Mouse (Mus musculus): Measurements from ENCODE around the gene Serpini1. TPM values are rescaled to one million over a fixed set of nuclear protein-coding genes. Genes with fewer than 3 reads are reported as not detected.
"Not testable (repeated sequence)": the region's sequence is repeated elsewhere in the genome, so short reads cannot be mapped to it uniquely, and the experiment has no call there.

Gene Serpini1
- polyA plus RNA-seq, 1 experiment from 2014 or later = 9.5 TPM

DNA sequence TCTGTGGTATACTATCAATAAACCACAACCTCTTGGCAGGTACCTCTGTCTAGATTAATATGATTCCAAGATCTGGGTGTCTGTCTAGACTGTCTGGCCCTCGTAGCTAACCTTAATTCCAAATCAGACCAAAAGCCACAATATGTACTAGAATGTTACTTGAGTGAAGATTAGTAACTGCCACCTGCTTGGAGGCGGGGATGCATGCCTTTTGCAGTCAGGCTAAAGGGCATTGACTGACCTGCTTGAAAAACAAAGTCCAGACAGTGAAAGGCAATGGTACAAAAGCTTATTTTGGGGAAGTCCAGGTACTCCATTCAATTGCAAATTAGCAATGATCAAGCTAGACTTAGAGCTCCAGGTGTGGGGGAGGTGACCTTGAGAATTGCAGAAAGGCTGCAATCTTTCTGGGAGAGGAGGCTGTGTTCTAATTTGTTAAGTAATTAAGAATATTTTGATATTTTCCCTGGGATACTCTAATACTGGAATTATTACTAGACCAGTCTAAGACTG, 94.3 kb downstream of the Serpini1 start:
- H3K4me1 ChIP-seq (replicated peaks; ENCODE audit: control insufficient read depth, insufficient read depth, low read length) = no peaks in the 10 kb centered on the region
- TF ChIP-seq CTCF (IDR thresholded peaks at IDR 0.05; ENCODE audit: low read depth) = no peak
- 67% methylated on average over 2 of the region's 2 CpGs for WGBS
- H3K27me3 ChIP-seq (replicated peaks; ENCODE audit: control insufficient read depth, insufficient read depth, low read length) = no peaks in the 10 kb centered on the region
- no peaks in the 10 kb centered on the region for H3K9me3 ChIP-seq (ENCODE audit: control insufficient read depth)
- no peak overlapping the region for H3K9ac ChIP-seq (ENCODE audit: low read depth, low read length)
- H3K4me2 ChIP-seq (replicated peaks; ENCODE audit: low read depth) = no peak overlapping the region
- no peak overlapping the region for H3K4me3 ChIP-seq (ENCODE audit: low read depth, low read length)
- no peak overlapping the region for H3K27ac ChIP-seq (ENCODE audit: low read depth, low read length)
- no peak for ATAC-seq
- no peaks in the 10 kb centered on the region for H3K36me3 ChIP-seq (ENCODE audit: control insufficient read depth, insufficient read depth)

- H3K27ac ChIP-seq (ENCODE audit: low read depth, low read length); H3K4me3 ChIP-seq (ENCODE audit: low read depth, low read length); H3K27me3 ChIP-seq (replicated peaks; ENCODE audit: control insufficient read depth, insufficient read depth, low read length); H3K36me3 ChIP-seq (ENCODE audit: control insufficient read depth, insufficient read depth); H3K9me3 ChIP-seq (ENCODE audit: control insufficient read depth); H3K4me1 ChIP-seq (replicated peaks; ENCODE audit: control insufficient read depth, insufficient read depth, low read length); H3K4me2 ChIP-seq (replicated peaks; ENCODE audit: low read depth); H3K9ac ChIP-seq (ENCODE audit: low read depth, low read length); ATAC-seq: not testable (repeated sequence)
- WGBS = 72% methylated on average over 4 of the region's 4 CpGs
Observed at GRCm38 (mm10) chr3:75653901-75654300, 96.6 kb downstream of the Serpini1 start.

DNA sequence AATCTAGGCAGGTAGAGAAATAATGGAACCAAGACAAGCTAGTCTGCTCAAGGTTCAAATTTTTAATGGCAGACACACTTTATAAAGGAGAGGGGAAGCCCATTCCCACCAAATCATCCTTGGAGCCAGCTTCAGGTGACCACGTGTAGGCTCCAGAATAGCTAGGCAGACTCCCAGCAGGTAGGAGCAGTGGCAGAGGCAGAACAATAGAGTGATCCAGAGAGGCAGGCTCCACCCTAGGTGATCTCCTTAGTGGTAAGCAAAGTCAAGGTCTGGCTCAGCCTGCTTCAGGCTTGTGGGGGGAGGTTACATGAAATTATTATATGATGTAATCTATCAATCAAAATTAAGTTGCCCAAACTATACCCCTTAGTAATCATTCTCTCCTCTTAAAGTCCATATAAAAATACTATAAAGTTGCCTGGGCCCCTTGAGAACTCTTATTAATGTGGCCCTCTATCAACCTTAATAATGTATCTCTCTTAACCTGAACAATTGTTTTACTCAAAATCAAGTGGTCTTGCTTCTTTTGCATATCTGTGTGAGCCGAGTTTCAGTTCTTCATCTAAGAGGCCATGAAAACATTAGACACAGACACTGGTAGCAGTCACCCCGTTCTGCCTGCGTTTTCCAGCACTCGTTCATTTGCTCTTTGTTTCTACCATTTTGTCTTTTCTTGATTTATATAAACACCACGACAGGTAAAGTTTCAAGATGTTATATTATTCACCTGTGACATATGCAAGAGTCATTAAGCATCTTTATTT, 98.4 kb downstream of the Serpini1 start:
- no peak for TF ChIP-seq CTCF (IDR thresholded peaks at IDR 0.05; ENCODE audit: low read depth)
- Histone ChIP-seq H3K9ac (ENCODE audit: low read depth, low read length) (no peak overlapping the region), H3K4me2 (replicated peaks; ENCODE audit: low read depth) (no peak overlapping the region), H3K9me3 (ENCODE audit: control insufficient read depth) (no peaks in the 10 kb centered on the region), H3K27ac (ENCODE audit: low read depth, low read length) (no peak overlapping the region), H3K4me1 (replicated peaks; ENCODE audit: control insufficient read depth, insufficient read depth, low read length) (no peaks in the 10 kb centered on the region), H3K27me3 (replicated peaks; ENCODE audit: control insufficient read depth, insufficient read depth, low read length) (no peaks in the 10 kb centered on the region), H3K36me3 (ENCODE audit: control insufficient read depth, insufficient read depth) (no peaks in the 10 kb centered on the region), H3K4me3 (ENCODE audit: low read depth, low read length) (no peak overlapping the region)
- no peak for ATAC-seq
- 73% methylated on average over 6 of the region's 6 CpGs for WGBS

- ATAC-seq = no peak
- no peak overlapping the region for H3K27ac ChIP-seq (ENCODE audit: low read depth, low read length)
- H3K9ac ChIP-seq (ENCODE audit: low read depth, low read length) = no peak overlapping the region
- no peaks in the 10 kb centered on the region for H3K9me3 ChIP-seq (ENCODE audit: control insufficient read depth)
- WGBS = 55% methylated on average over 3 of the region's 3 CpGs
- H3K36me3 ChIP-seq (ENCODE audit: control insufficient read depth, insufficient read depth) = no peaks in the 10 kb centered on the region
- no peaks in the 10 kb centered on the region for H3K27me3 ChIP-seq (replicated peaks; ENCODE audit: control insufficient read depth, insufficient read depth, low read length)
- no peak overlapping the region for H3K4me3 ChIP-seq (ENCODE audit: low read depth, low read length)
- TF ChIP-seq CTCF (IDR thresholded peaks at IDR 0.05; ENCODE audit: low read depth) = no peak
- H3K4me1 ChIP-seq (replicated peaks; ENCODE audit: control insufficient read depth, insufficient read depth, low read length) = no peaks in the 10 kb centered on the region
- no peak overlapping the region for H3K4me2 ChIP-seq (replicated peaks; ENCODE audit: low read depth)
Observed at GRCm38 (mm10) chr3:75666962-75667361, 109.6 kb downstream of the Serpini1 start.

- H3K27me3 ChIP-seq (replicated peaks; ENCODE audit: control insufficient read depth, insufficient read depth, low read length) = no peaks in the 10 kb centered on the region
- no peak overlapping the region for H3K9ac ChIP-seq (ENCODE audit: low read depth, low read length)
- H3K4me1 ChIP-seq (replicated peaks; ENCODE audit: control insufficient read depth, insufficient read depth, low read length) = no peaks in the 10 kb centered on the region
- no peak overlapping the region for H3K27ac ChIP-seq (ENCODE audit: low read depth, low read length)
- 56% methylated on average over 1 of the region's 1 CpGs for WGBS
- H3K4me2 ChIP-seq (replicated peaks; ENCODE audit: low read depth) = no peak overlapping the region
- H3K36me3 ChIP-seq (ENCODE audit: control insufficient read depth, insufficient read depth) = no peaks in the 10 kb centered on the region
- TF ChIP-seq CTCF (IDR thresholded peaks at IDR 0.05; ENCODE audit: low read depth) = no peak
- H3K4me3 ChIP-seq (ENCODE audit: low read depth, low read length) = no peak overlapping the region
- H3K9me3 ChIP-seq (ENCODE audit: control insufficient read depth) = no peaks in the 10 kb centered on the region
- no peak for ATAC-seq
Observed at GRCm38 (mm10) chr3:75670425-75670824, 113.1 kb downstream of the Serpini1 start.

GRCm38 (mm10) chr3:75682881-75683280, 125.5 kb downstream of the Serpini1 start:
- Histone ChIP-seq H3K9ac (ENCODE audit: low read depth, low read length) (no peak overlapping the region), H3K27ac (ENCODE audit: low read depth, low read length) (no peak overlapping the region), H3K4me2 (replicated peaks; ENCODE audit: low read depth) (no peak overlapping the region), H3K36me3 (ENCODE audit: control insufficient read depth, insufficient read depth) (no peaks in the 10 kb centered on the region), H3K4me1 (replicated peaks; ENCODE audit: control insufficient read depth, insufficient read depth, low read length) (no peaks in the 10 kb centered on the region), H3K9me3 (ENCODE audit: control insufficient read depth) (no peaks in the 10 kb centered on the region), H3K4me3 (ENCODE audit: low read depth, low read length) (no peak overlapping the region), H3K27me3 (replicated peaks; ENCODE audit: control insufficient read depth, insufficient read depth, low read length) (no peaks in the 10 kb centered on the region)
- no peak for TF ChIP-seq CTCF (IDR thresholded peaks at IDR 0.05; ENCODE audit: low read depth)
- ATAC-seq = no peak
